Mouse (Mus musculus): ENCODE data around the gene Fbxo44.
"Not testable (repeated sequence)": the region's sequence is repeated elsewhere in the genome, so short reads cannot be mapped to it uniquely, and the experiment has no call there.

Gene Fbxo44

DNA sequence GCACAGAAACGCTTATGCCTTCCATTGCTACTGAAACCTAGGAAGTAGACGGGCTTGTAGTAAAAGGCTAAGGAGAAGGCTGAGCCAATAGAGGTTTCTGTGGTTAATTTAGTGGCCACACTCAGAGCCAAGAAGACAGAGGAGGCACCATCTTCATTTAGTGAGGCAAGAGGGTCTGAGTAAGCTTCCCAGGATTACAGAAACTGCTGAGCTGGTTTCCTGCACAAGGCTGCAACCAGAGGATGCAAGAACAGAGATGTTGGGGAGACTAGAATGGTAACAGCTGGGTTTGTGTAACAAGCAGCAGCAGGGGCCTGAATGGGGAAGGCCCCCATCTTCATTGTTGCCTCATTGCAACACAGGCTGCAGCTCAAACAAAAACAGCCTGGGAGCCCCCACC is 31.6 kb downstream of the Fbxo44 start:
- no peak for DNase-seq

DNA sequence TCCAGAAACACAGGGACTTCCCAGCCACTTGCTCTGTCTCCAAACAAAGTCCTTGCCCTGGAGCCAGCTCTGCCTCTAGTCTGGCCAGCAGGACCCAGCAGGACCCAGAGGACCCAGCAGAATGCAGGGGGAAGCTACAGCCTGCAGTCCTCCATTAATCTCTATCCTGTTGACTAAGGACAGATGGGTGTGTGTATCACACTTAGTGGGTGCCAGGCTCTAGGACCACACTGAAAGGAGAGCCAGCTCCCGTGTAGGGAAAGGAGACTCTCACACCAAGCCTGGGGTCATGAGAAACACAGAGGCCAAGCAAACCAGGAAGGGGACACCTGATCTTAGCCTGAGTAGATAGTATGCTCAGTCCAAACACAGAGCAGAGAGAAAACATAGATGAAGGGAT is 32.0 kb downstream of the Fbxo44 start:
- no peak for DNase-seq

DNA sequence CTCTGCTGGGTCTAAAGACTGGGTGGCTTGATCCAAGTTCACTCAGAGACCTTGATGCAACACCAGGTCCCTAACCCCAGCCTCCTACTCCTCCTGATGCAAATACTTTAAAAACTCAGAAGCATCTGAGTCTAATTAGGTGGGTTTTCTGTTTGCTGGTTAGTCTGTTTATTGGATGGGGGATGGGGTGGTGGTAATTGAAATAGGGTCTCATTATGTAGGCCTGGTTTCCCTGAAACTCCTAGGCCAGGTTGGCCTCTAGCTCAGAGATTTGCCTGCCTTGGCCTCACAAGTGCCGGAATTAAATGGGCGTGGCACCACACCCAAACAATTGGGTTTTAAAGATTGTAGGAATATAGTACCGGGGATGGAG is 37.6 kb downstream of the Fbxo44 start:
- DNase-seq, result no peak

DNA sequence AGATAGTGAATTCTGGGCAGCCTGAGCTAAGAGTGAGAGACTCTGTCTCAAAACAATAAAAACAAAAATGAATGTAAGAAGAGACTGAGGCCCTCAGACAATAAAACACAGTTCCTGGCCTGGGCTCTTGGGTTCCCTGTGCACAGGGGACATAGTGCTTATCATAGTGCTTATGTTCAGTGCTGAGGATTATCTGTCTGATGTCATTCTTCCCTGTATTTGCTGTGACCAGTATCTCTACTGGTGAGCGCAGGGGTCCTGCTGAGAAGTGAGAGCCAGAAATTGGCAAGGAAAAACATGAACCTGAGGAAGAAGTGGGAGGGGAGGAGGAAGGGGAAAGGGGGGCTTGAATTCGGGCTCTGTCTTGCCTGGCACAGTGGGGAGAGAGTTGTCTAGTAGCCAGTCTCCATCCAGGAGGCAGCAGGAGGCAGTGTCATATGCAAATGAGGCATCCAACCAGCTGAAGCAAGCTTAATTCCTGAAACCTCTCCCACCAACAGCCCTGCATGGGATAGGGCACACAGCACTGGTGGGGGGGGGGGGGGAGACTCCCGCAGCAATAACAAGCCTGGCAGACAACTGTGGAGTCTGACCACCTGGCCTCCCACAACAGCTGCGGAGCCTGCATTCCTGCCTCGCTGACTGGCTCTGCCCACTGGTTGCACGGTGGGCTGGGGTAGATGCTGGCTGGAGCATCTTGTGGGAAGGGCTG is 38.1 kb downstream of the Fbxo44 start:
- DNase-seq, result no peak

DNA sequence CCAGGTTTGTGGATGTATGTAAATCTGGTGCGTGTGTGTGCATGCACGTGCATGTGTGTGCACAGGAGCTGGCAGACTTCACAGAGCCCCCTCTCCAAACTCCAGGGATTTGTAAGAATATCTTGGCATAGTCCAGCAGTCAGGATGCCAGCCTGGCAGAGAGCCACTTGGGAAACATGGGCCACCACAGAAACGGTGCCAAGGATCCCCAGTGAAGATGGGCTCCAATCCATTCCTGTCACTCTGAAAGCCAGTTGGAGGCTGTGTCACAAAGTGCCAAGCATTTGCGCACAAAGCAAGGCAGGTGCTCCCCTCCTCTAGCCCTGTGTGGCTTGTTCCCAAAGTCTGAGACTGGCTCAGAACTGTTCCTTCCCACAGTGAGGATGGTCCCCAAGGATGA is 38.9 kb downstream of the Fbxo44 start:
- no peak for DNase-seq

DNA sequence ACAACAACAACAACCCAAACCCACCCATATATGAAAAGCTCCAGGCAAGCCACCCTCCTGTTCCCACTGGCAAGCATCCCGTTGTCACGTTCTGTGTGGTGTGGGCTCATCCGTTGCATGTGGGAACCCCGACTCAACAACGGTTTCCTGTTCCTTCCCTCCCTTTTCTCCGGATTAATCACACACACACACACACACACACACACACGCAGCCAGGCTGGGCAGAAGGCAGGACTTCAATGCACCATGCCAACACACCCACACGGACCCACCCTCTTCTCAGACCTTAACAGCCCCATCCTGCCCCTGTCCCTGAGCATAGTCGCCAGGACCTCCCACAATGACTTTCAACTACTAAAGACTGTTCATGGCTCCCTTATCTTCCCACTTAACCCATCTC is 39.7 kb downstream of the Fbxo44 start:
- DNase-seq, result no peak

DNA sequence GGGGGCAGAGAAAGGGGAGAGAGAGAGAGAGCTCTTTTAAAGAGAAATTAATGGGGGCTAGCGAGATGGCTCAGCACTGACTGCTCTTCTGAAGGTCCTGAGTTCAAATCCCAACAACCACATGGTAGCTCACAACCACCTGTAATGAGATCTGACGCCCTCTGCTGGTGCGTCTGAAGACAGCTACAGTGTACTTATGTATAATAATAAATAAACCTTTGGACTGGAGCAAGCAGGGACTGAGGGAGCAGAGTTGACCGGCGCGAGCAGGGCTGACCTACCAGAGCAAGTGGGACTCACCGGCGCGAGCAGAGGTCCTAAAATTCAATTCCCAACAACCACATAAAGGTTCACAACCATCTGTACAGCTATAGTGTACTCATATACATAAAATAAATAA is 40.7 kb downstream of the Fbxo44 start:
- not testable (repeated sequence) for DNase-seq

DNA sequence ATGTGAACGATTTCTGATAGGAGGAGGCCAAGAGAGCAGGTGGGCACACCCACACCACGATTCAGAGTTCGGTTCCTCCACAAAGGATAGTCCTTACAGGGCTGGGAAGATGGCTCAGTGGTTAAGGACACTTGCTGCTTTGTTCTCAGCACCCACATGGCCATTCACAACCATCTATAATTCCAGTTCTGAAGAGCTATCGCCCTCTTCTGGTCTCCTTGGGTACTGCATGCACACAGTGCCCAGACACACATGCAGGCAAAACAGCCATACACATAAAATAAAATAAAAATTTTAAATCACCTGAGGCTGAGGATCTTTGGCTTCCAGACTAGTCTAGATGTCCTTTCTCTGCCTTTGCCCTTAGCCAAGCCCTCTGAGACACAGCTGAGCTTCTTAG is 42.9 kb downstream of the Fbxo44 start:
- DNase-seq, result no peak

DNA sequence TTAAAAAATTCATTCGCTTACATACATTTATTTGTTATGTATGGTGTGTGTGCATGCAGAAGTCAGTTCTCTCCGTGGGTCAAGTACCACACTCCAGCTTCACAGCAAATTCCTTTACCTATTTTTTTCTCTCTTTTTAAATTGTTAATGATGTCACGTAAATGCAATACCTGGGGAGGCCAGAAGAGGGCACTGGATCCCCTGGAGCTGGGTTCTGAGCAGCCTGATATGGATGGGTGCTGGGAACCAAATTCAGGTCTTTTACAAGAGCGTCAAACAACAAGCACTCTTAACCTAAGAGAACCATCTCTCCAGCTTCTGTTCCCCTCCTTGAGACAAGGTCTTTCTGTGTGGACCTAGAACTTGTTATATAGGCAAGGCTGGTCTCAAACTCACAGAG is 43.6 kb downstream of the Fbxo44 start:
- no peak for DNase-seq

DNA sequence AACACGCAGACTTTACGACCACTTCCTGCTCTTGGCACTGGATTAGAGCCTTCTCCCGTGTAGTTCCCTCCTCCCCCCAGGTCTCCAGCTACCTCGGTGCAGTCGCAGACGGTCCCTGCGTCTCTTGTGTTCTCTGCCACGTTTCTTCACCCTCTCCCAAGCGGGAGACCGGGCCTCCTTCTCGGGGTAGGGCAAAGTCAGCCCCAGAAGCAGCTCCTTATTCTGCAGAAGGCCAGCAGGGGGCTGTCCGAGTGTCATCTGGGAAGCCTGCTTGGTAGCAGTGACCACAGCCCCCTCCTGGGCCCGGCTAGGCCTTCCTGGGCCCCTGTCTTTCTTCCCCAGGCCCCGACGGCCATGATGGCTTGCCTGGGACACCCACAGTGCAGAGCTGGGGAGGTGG is 44.8 kb downstream of the Fbxo44 start:
- DNase-seq, result peak; percentile 44

DNA sequence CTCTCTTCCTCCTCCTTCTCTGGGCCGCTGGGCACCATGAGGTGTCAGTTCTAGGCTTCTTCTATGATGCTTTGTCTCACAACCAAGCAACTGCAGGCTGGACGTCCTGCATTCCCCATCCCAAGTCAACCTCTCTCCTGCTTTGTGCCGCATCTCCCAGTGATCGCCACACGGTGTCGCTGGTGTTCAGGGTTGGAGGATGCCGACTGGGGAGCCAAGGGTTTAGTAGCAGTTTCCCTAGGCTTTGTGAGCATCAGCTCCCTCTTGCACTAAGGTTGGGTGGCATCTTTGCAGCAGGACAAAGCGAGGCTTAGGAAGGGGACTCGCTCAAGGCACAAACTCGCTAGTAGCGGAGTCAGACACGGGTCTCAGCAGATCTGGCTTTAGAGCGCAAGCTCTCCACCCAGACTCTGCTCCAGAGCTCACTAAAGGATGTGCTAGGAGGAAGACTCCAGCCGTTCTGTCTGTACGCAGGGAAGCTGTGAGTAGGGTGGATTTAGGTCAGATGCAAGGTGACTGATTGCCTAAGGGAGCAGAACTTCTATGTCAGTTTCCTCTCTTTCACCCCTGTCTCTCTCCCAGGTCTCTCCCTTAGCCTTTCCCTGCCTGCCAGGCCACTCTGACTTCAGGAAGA is 45.4 kb downstream of the Fbxo44 start:
- DNase-seq, result peak; percentile 90

DNA sequence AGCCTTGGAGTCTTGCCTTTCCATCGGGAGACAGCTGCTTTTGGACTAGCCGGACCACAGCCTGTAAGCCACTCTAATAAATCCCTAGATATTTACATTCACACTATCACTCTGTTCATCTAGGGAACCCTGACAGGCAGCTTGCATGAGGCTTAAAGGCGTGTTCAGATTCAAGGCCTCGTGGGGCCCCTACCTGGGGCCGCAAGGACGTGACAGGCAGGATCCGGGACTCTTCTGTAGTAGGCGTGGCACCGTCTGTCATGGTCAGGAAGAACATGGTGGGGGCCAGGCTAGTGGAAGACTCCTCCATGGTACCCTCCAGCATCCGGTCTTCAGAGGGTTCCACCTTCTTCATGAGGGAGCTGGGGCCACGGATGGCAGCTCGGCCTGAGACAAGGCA is 47.8 kb downstream of the Fbxo44 start:
- no peak for DNase-seq

DNA sequence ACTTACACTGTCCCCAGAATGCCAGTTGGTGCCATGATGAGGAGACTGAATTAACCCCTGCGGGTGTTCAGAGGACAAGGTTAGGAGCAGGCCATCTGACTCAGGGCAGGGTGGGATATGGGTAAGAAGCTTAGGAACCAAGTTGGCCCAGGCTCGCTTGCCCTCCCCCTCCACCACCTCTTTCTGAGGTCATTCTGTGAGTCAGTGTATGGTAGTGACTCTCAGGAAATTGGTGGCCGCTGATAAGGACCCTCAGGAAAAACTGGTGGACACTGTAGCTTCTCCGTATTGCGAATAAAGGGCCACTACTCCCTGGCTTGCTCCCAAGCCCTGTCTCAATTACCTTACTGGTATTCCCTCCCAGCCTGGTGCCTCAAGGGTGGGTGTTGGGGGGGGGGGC is 51.1 kb downstream of the Fbxo44 start:
- no peak for DNase-seq

DNA sequence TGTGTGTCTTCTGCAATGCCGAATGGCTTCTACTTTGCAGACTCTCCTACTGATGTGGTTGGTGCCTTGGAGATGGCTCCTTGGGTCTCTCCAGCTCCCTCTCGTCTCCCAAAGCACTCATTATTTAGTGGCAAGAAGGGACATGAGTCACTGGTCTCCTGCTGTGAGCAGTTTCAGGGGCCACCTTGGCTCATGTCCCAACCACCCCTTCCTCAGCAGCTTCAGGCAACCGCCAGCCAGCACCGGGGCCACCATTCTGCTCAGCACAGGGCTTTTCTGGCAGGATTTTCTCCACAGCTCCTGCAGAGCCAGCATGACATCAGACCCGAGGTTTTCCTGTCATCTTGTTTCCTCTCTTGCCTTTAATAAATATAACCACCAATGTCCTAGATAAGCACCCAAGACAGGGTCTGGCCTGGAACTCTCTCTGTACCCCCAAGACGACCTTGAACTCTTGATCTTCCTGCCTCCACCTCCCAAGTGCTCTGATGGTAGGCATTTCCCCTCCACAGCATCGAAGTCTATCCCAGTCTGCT is 51.6 kb downstream of the Fbxo44 start:
- no peak for DNase-seq

DNA sequence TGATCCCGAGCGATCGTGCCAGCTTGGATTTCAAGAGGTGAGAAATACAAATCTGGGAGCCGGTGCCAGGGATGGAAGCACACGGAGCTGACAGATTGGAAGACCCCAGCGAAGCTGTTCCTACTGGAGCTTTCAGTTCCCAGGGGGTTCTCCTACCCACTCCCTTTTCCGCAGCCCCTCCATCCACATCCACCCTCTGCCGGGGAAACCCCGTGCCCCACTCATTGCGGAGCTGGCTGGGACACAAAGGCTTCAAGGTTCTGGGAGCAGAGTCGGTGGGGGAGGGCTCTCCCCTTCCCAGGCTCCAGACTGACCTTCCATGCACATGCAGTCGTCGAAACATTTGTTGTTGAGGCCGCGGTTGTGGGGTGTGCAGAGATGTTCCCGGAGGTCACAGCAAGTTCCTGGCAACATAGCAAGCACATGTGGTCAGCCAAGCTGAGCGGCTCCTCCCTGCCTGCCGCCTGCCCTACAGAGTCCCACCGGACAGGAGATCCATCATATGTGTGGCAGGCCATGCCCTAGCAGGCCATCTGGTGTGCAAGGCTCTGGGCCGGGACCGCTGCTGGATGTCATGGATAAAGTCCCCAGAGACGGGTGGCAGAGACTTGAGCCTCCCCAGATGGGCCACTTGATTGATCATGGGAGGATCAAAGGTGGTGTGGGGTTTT is 52.5 kb downstream of the Fbxo44 start:
- no peak for DNase-seq

DNA sequence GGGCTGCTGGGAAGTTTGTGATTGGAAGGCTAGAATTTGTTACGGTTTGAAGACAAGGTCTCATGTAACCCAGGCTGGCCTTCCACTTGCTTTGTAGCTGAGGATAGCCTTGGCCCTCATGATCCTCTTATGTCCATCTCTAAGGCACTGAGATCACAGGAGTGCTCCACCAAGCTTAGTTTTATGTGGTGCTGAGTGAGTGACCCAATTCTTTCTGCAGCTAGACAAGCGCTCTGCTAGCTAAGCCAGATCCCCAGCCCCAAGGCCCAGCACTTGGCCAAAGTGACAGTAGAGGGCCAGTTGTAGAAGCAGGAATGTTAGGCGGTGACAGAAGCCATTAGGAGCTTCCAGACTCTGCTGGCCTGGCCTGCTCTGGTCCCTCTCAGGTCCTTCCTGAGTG is 56.1 kb downstream of the Fbxo44 start:
- DNase-seq, result no peak

Data from lung, postnatal 14 days (tissue).